Mouse (Mus musculus) intestine, embryonic 14.5 days (tissue): ENCODE data around the gene Strn4. TPM values are rescaled to one million over a fixed set of nuclear protein-coding genes. Genes with fewer than 3 reads are reported as not detected.

Source experiments
- ATAC-seq: fragments of 200-750 bp; cut with Nextera tagmentation; replicated peaks from 2 replicates; pipeline ENCODE4 v1.8.0; 2017; ENCODE audit warnings: low read depth, moderate number of reproducible peaks, moderate TSS enrichment, moderate library complexity; ENCODE audit not compliant: low FRiP score, low TSS enrichment
- DNase-seq: peaks from one replicate; pipeline ENCODE4 v3.0.0-alpha.2; 2018; ENCODE audit warnings: low spot score
- H3K27ac ChIP-seq: fragments of 300-500 bp; sonication (generic); 2 replicates; pipeline ENCODE4 v1.5.1; 2014; ENCODE audit warnings: low read depth, mild to moderate bottlenecking, control low read depth
- H3K27me3 ChIP-seq: fragments of 300-500 bp; sonication (generic); replicated peaks from 2 replicates; pipeline ENCODE4 v1.6.1; 2014; ENCODE audit warnings: low read length, control low read depth; ENCODE audit not compliant: control insufficient read depth, insufficient read depth
- H3K36me3 ChIP-seq: fragments of 300-500 bp; sonication (generic); 2 replicates; pipeline ENCODE4 v1.6.1; 2014; ENCODE audit warnings: low read length, control low read depth; ENCODE audit not compliant: control insufficient read depth, insufficient read depth
- H3K4me1 ChIP-seq: fragments of 300-500 bp; sonication (generic); replicated peaks from 2 replicates; pipeline ENCODE4 v1.6.1; 2014; ENCODE audit warnings: low read length, control low read depth, mixed read lengths; ENCODE audit not compliant: control insufficient read depth, insufficient read depth
- H3K4me2 ChIP-seq: fragments of 300-500 bp; sonication (generic); 2 replicates; pipeline ENCODE4 v1.6.1; 2014; ENCODE audit warnings: low read length
- H3K4me3 ChIP-seq: fragments of 300-500 bp; sonication (generic); 2 replicates; pipeline ENCODE4 v1.5.1; 2014; ENCODE audit warnings: low read depth, low read length, control low read depth, mixed read lengths
- H3K9ac ChIP-seq: fragments of 300-500 bp; sonication (generic); 2 replicates; pipeline ENCODE4 v1.6.1; 2014; ENCODE audit warnings: mild to moderate bottlenecking, low read length
- H3K9me3 ChIP-seq: fragments of 300-500 bp; sonication (generic); 2 replicates; pipeline ENCODE4 v1.6.1; 2016; ENCODE audit warnings: low read length, control low read depth; ENCODE audit not compliant: control insufficient read depth
- WGBS: fragments of 180-500 bp; shearing (Covaris S2); extraction: QIAGEN DNeasy Blood & Tissue Kit; methylation state at CpG from one replicate; pipeline ENCODE4 v1.1.7; 2014; 5-methylcytosine and 5-hydroxymethylcytosine counted together
- polyA plus RNA-seq: library from polyadenylated mRNA; unstranded; fragments of >200 nt; fragmentation: Nextera tagmentation; extraction: Ambion mirVana; gene quantifications from 2 replicates; pipeline ENCODE4 v1.2.1, GENCODE M21; 2014

Strn4 gene
- polyA plus RNA-seq, 1 experiment from 2014 or later = 111 TPM

- Histone ChIP-seq H3K4me2 (no peak overlapping the region), H3K4me1 (peaks cover 2% of the 10 kb centered on the region), H3K27me3 (no peaks in the 10 kb centered on the region; the same call in none of the 2 replicates), H3K9ac (no peak overlapping the region), H3K9me3 (no peaks in the 10 kb centered on the region), H3K36me3 (peaks cover 19% of the 10 kb centered on the region), H3K27ac (no peak overlapping the region), H3K4me3 (no peak overlapping the region)
- 89% methylated on average over 9 of the region's 9 CpGs for WGBS
- ATAC-seq (no peak), DNase-seq (no peak)
These were observed 7.8 kb upstream of the Strn4 start for GRCm38 (mm10) chr7:16807936-16808335.

DNA sequence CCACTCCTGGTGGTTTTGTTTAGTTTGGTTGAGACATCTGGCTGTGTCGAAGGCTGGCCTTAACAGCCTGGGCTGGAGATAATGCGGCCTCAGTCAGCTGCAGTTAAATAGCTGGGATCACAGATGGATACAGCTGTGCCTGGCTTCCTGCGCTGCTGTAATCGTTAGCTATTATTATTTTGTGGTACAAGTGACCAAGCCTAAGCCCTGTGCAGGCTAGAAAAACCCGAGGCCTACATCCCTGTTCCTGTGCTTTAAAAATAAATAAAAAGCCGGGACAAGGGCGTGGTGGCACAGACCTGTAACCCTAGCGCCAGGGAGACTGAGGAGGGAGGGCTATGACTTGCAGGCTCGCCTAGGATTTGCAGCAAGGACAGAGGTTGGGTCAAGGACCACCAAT is 7.0 kb upstream of the Strn4 start:
- peaks cover 27% of the 10 kb centered on the region for H3K36me3 ChIP-seq
- ATAC-seq = 0 out of 2 replicates have a peak, but pooled peaks have one; percentile 18
- H3K9me3 ChIP-seq = no peaks in the 10 kb centered on the region
- peaks cover 2% of the 10 kb centered on the region for H3K4me1 ChIP-seq
- 70% methylated on average over 9 of the region's 9 CpGs for WGBS
- no peak for DNase-seq
- no peak overlapping the region for H3K4me3 ChIP-seq
- H3K27ac ChIP-seq = no peak overlapping the region
- no peaks in the 10 kb centered on the region; the same call in none of the 2 replicates for H3K27me3 ChIP-seq
- H3K9ac ChIP-seq = no peak overlapping the region
- H3K4me2 ChIP-seq = no peak overlapping the region

GRCm38 (mm10) chr7:16809739-16810138 is 6.0 kb upstream of the Strn4 start:
- no peak for ATAC-seq
- peak; percentile 86 for DNase-seq

DNA sequence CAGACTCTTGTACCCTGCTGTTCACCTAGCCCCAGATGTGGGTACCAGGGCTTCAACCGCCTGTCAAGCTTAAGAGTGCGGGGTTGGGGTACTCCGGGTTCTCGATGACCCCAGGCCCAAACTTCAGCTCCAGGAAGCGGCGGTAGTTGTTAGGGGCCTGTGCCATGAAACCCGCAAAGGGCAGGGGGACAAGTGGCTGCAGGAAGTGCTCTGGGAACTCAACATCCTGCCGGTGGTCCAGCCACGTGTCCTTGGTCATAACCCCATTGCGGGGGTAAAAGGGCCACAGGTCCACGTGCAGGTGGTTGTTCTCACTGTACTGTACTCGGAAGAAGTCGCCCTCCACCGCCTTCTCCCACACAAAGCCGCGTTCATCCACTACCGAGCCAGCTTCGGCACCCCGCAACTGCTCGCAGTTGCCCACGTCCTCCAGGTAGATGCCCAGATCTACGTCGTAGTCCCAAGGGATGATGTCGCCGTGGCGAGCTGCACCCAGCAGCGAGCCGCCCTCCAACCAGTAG is 5.2 kb upstream of the Strn4 start:
- no peak overlapping the region for H3K9ac ChIP-seq

More at GRCm38 (mm10) chr7:16809739-16810138, 6.0 kb upstream of the Strn4 start:
- no peak overlapping the region for H3K27ac ChIP-seq
- no peak overlapping the region for H3K4me2 ChIP-seq
- no peaks in the 10 kb centered on the region for H3K9me3 ChIP-seq
- peaks cover 37% of the 10 kb centered on the region for H3K36me3 ChIP-seq
- H3K27me3 ChIP-seq = no peaks in the 10 kb centered on the region; the same call in none of the 2 replicates
- no peak overlapping the region for H3K9ac ChIP-seq
- peaks cover 2% of the 10 kb centered on the region for H3K4me1 ChIP-seq
- no peak overlapping the region for H3K4me3 ChIP-seq
- WGBS = 28% methylated on average over 10 of the region's 10 CpGs

GRCm38 (mm10) chr7:16810920-16811648 is 4.6 kb upstream of the Strn4 start:
- DNase-seq (peak; percentile 73), ATAC-seq (peak; percentile 45; the same call in 1 of the 2 replicates)
- no peaks in the 10 kb centered on the region; the same call in none of the 2 replicates for H3K27me3 ChIP-seq
- H3K4me2 ChIP-seq = peak overlapping the region; percentile 56
- H3K27ac ChIP-seq = no peak overlapping the region
- peaks cover 37% of the 10 kb centered on the region for H3K36me3 ChIP-seq
- peak overlapping the region; percentile 29 for H3K9ac ChIP-seq
- H3K4me3 ChIP-seq = peak overlapping the region; percentile 34
- WGBS = 9% methylated on average over 83 of the region's 90 CpGs
- H3K4me1 ChIP-seq = peaks cover 7% of the 10 kb centered on the region
- no peaks in the 10 kb centered on the region for H3K9me3 ChIP-seq

More for the DNA sequence above, 5.2 kb upstream of the Strn4 start:
- Histone ChIP-seq H3K4me2 (peak overlapping the region; percentile 56), H3K36me3 (peaks cover 37% of the 10 kb centered on the region), H3K4me1 (peaks cover 4% of the 10 kb centered on the region), H3K27ac (no peak overlapping the region), H3K9me3 (no peaks in the 10 kb centered on the region), H3K4me3 (peak overlapping the region; percentile 34), H3K27me3 (no peaks in the 10 kb centered on the region; the same call in none of the 2 replicates)
- ATAC-seq = no peak
- peak; percentile 57 for DNase-seq
- 55% methylated on average over 28 of the region's 28 CpGs for WGBS

DNA sequence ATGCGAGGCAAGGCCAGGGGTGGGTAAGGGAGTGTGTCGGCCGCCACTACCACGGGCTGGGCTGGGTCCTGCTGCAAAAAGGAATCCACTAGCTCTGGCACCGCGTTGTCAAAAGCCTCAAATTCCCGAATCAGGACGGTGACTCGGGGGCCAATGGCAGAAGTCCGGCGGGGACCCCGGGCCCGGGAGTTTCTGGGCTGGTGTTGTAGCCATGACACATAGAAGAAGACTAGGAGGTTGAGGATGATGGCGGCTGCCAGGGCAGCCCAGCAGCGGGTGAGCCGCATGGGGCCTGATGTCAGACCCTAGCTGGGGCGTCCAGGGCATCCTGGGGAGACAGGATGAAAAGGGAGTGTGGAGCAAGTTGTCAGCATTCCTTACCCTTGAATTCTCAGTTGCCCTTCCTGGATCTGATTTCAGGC is 4.0 kb upstream of the Strn4 start:
- peak overlapping the region; percentile 29 for H3K9ac ChIP-seq
- H3K27me3 ChIP-seq = no peaks in the 10 kb centered on the region; the same call in none of the 2 replicates
- H3K4me2 ChIP-seq = peak overlapping the region; percentile 56
- DNase-seq = no peak
- peaks cover 32% of the 10 kb centered on the region for H3K36me3 ChIP-seq
- no peaks in the 10 kb centered on the region for H3K9me3 ChIP-seq
- ATAC-seq = no peak
- 31% methylated on average over 17 of the region's 17 CpGs for WGBS
- H3K27ac ChIP-seq = no peak overlapping the region
- H3K4me1 ChIP-seq = peaks cover 7% of the 10 kb centered on the region
- H3K4me3 ChIP-seq = peak overlapping the region; percentile 34

- peaks cover 10% of the 10 kb centered on the region for H3K4me1 ChIP-seq
- no peak overlapping the region for H3K27ac ChIP-seq
- 82% methylated on average over 2 of the region's 2 CpGs for WGBS
- peaks cover 29% of the 10 kb centered on the region for H3K36me3 ChIP-seq
- no peak for DNase-seq
- no peak for ATAC-seq
- no peaks in the 10 kb centered on the region for H3K9me3 ChIP-seq
- H3K27me3 ChIP-seq = no peaks in the 10 kb centered on the region; the same call in none of the 2 replicates
- no peak overlapping the region for H3K4me3 ChIP-seq
- H3K9ac ChIP-seq = no peak overlapping the region
- H3K4me2 ChIP-seq = no peak overlapping the region
These were observed 3.2 kb upstream of the Strn4 start for GRCm38 (mm10) chr7:16812505-16812904.

- H3K4me1 ChIP-seq = peaks cover 31% of the 10 kb centered on the region
- under 1% methylated on average over 48 of the region's 55 CpGs for WGBS
These were observed 387 bp downstream of the Strn4 start for GRCm38 (mm10) chr7:16816078-16816474.

More at GRCm38 (mm10) chr7:16816078-16816474, 387 bp downstream of the Strn4 start:
- peaks cover 24% of the 10 kb centered on the region for H3K36me3 ChIP-seq
- peak overlapping the region; percentile 68 for H3K4me2 ChIP-seq
- peak overlapping the region; percentile 100 for H3K9ac ChIP-seq
- peak; percentile 75 for ATAC-seq
- no peaks in the 10 kb centered on the region; the same call in 1 of the 2 replicates for H3K27me3 ChIP-seq
- peak; percentile 84 for DNase-seq
- peak overlapping the region; percentile 97 for H3K27ac ChIP-seq
- H3K4me3 ChIP-seq = peak overlapping the region; percentile 92
- no peaks in the 10 kb centered on the region for H3K9me3 ChIP-seq
